Mouse (Mus musculus) activated CD4-positive, CD25-positive, alpha-beta regulatory T cell (primary cell): ENCODE data around the gene Emc7. TPM values are rescaled to one million over a fixed set of nuclear protein-coding genes. Genes with fewer than 3 reads are reported as not detected.

Experiments used
- polyA plus RNA-seq, 2 experiments: library from polyadenylated mRNA; unstranded; fragments of 100-300 nt; shearing (Covaris generic); gene quantifications; one replicate each; pipeline ENCODE4 v1.2.1; 2017

Emc7 gene
- polyA plus RNA-seq = 10 to 100 TPM; 19.0 to 20.7 TPM

GRCm38 (mm10) chr2:112454862-112455564, at the start of gene Emc7:
TSS of gene Emc7 (plus strand) at chr2:112454997.

GRCm38 (mm10) chr2:112480669-112481068, 25.9 kb downstream of the Emc7 start, which contains the start of gene Chrm5:
TSS of gene Chrm5 (minus strand) at chr2:112480769.

GRCm38 (mm10) chr2:112492856-112493538, 38.2 kb downstream of the Emc7 start, which contains the start of gene Aven:
TSS of gene Aven (plus strand) at chr2:112492964.

Other genes starting within 250 kb of the Emc7 start
- 100 to 1,000 TPM in 1 of 2 experiments, 10 to 100 TPM in 1; 46.0 to 104 TPM for gene Lpcat4, start 215.5 kb upstream of the Emc7 start, polyA plus RNA-seq
- gene Nutm1, start 195.7 kb upstream of the Emc7 start, polyA plus RNA-seq = under 1 TPM; 0.04 to 0.22 TPM
- gene Nop10, start 193.1 kb upstream of the Emc7 start, polyA plus RNA-seq = 100 to 1,000 TPM; 111 to 182 TPM
- 10 to 100 TPM; 45.4 to 84.5 TPM for gene Slc12a6, start 189.2 kb upstream of the Emc7 start, polyA plus RNA-seq
- gene Gm21985, start 188.7 kb upstream of the Emc7 start, polyA plus RNA-seq = not detected
- gene Emc4, start 87.0 kb upstream of the Emc7 start, polyA plus RNA-seq = 100 to 1,000 TPM in 1 of 2 experiments, 10 to 100 TPM in 1; 78.1 to 106 TPM
- 10 to 100 TPM; 21.9 to 25.6 TPM for gene Katnbl1, start 75.8 kb upstream of the Emc7 start, polyA plus RNA-seq
- not detected for gene Chrm5, start 25.8 kb downstream of the Emc7 start, polyA plus RNA-seq
- 10 to 100 TPM; 48.8 to 79.8 TPM for gene Aven, start 38.0 kb downstream of the Emc7 start, polyA plus RNA-seq